Mouse (Mus musculus): ENCODE measurements around the gene Fancf.

Fancf gene

DNA sequence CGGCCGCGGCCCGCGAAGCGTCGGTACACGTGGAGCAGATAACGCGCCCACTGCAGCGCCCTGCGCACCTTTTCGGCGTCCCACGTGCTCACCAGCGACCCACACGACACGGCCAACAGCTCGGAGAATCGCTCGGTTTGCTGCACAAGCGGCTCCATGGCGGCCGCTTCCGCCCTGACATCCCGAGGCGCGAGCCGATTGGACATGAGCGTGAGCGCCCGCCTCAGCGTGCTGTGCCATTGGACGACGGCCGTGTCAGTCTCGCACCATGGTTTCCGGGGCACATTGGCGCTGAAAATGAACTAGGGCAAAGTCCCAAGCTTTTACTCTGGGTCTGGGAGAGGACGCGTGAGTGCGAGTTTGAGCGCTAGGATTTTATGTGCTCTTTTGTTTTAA is at the start of gene Fancf:
Gene Fancf, minus strand, starts transcription at position 171 of the 396 bp plus-strand sequence.
- DNase-seq (ENCODE audit: low spot score) = peak; percentile 91

DNA sequence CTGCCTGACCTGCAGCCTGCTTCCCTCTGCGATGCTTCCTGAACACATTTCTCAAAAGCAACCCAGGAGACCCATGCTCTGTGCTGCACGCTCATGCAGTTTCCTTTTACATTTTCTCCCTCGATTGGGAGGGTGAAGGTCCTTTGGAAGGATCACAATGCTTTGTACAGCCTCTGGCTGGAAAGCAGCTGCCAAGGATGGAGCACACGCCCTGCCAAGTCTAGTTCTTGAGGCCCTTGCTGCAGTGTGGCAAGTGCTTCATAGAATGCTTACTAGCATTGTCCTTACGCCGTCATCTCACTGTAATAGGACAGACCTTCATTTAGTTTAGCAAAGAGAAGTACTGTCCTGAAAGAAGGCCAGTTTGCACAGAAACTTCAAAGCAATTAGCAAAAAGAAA is 37.0 kb upstream of the Fancf start:
- no peak for DNase-seq (ENCODE audit: low spot score)

DNA sequence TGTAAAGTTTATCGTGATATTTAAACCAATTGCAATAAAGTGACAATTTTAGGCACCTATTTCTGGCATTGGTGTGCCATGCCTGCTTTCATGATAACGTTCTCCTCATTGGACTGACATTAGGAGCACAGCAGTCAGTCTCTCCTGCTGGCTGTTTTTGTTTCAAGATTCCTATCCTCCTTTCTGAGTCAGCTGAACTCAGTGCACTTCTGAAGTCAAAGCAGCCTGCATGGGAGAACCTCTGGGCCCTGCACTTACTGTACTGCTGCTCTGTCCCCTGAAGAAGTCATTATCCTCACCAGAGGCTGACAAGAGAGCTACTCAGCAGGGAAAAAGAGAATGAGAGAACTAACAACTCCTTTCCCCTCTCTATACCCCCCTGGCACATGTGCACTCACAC is 32.9 kb upstream of the Fancf start:
- no peak for DNase-seq (ENCODE audit: low spot score)

DNA sequence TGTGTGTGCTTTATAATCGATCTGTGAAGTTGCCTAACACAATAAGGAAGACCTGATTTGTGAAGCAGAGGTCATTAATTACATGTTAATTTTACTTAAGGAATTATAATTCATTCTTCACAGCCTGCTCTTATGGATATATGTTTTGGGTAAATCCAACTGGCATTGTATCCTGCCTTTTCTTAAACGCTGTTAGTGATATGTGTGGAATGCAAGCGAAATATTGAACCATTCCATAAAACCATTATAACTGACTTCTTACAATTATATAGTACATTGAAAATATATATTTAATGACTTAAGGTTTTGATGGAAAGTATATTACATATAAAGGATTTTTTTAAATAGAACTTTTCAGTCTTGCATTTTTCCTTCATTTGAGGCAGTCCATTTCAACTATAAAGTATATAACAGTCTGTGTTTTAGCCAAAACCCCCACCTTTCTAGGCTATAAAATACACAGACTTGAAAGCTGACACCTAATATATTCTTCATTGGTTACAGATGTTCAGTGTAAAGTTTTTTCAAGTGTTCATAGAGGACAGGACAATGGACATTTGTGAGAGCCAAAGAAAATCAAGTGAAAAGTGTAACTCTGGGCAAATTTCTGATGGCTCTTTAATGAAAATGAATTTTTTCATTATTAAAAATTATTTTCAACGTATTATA is 32.2 kb upstream of the Fancf start:
- DNase-seq (ENCODE audit: low spot score) = no peak

DNA sequence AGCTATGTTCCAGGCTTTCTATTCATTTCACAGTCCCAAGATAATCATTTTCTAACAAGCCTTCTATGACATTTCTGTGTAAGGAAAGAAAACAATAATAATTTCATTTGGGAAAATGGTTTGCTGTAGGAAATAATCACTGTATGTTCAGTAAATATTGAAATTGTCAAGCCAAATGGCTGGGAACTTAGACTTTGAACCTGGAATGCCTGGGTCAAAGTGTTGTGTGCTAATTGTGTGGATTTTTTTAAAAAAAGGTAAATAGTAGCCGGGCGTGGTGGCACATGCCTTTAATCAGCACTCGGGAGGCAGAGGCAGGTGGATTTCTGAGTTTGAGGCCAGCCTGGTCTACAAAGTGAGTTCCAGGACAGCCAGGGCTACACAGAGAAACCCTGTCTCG is 30.9 kb upstream of the Fancf start:
- DNase-seq (ENCODE audit: low spot score) = no peak

DNA sequence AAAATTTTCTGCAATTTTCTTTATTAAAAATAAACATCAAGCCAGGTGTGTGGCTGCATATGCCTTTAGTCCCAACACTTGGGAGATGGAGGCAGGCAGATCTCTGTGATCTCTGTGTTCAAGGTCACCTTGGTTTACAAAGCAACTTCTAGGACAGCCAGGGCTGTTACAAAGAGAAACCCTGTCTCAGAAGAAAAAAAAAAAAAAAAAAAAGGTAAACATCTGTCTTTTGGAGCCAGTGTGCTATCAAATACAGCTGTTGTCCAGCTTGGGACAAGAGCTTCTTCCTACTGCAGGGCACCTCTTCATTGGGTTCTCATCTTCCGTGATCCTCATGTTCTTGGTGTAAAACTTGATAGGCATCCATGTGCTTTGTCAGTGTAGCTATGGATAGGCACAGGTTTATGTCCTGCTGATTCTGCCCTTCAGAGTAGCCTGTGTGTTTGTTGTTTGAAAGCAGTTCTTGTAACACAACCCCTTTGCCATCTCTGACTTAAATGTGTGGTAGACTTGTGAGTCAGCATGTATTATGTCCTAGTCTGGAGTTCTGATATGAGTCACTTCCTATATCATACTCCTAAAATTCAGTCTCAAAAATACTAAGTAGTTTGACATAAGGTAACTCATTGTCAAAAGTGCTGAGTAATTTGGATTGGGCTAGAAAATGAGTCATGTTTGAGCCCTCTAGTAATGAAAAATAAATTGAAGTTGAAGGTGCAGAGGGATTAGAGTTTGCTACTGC is 30.3 kb upstream of the Fancf start:
- DNase-seq (ENCODE audit: low spot score) = no peak

DNA sequence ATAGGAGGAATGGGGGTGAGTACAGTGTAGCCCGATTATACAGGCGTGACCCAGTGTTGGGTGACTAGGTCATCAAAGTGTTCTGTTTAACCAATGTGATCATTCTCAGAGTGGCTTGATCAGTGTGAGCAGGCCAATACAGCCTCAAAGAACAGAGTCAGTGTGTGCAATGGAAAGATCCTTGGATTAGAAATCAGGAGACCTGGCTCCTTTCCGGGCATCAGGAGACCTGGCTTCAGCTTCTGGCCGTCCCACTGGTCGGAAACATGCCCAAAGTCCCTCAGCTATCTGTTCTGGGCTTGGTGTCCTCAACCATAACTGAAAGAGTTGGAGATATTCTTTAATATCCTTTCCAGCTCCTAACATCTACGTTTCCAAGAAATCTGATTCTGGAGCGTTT is 27.5 kb upstream of the Fancf start:
- no peak for DNase-seq (ENCODE audit: low spot score)

DNA sequence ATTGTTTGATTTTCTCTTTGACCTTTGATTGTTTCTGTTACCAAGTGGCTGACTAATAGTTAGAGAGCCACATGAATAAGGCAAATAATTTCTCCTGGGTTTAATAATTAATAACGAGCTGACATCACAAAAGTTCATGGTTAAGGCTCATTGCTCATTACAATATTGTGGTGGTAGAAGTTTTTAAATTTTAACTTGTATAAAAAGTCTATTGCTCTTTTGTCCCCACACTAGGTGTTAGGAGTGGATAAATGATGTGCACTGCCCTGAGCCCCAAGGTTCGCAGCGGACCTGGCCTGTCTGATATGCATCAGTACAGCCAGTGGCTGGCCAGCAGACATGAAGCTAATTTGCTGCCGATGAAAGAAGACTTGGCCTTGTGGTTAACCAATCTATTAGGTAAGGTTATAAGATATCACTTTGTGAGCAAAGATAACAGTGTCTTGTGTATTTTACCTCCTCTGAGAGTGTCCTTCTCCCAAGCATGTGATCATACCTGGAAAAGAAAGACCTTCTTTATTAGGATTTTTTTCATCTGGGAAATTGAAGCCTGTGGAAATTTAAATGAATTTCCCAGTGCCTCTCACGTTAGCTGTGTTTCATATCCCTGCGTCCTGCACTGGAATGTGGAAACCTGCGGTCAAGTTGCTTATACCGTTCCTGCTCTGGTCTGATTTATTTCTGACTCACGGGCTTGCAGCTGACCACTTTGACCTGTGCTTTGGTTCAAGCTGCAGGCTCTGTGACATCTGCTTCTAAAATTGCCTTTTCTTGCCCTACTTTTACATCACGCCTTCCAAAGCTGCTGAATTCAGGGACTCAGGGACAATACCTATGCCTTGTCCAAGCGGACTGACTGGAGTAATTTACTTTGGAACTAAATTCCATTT is 25.9 kb upstream of the Fancf start:
- DNase-seq (ENCODE audit: low spot score) = no peak

DNA sequence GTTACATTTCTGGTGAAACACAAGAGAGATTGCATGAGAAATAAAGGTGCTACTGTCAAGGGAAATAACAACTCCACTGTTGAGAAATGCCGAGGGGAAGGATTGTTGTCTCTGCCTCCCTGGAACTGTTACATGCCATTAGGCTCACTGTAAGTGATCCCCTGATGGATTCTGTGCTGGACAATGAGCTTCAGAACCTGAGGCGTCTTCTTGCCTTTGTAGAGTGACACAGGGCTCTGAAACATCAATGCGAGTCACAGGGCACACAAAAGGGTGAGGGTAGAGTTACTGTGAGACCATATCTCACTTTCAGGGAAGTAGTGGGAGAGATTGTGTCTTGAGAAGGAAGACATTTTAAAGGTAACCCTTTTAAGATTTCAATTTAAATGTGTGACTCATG is 23.3 kb upstream of the Fancf start:
- no peak for DNase-seq (ENCODE audit: low spot score)

DNA sequence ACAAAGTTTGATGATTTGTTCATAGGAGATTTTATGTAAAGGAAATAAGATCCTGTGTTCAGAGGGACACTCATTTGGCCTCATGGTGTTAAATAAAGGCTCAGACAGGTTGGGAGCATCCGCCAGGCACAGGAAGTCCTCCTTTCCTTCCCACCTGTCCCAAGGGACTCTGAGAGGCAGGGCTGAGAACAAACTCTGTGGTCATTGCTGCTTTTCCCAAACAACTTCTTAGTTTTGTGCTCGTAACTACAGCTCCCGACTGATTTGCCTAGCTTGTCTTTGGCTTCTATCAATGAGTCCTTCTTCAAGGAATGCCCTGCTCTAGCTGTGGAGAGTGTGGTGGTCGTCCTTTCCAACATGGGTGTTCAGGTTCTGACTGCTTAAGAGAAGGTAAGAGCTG is 18.1 kb upstream of the Fancf start:
- DNase-seq (ENCODE audit: low spot score) = no peak

DNA sequence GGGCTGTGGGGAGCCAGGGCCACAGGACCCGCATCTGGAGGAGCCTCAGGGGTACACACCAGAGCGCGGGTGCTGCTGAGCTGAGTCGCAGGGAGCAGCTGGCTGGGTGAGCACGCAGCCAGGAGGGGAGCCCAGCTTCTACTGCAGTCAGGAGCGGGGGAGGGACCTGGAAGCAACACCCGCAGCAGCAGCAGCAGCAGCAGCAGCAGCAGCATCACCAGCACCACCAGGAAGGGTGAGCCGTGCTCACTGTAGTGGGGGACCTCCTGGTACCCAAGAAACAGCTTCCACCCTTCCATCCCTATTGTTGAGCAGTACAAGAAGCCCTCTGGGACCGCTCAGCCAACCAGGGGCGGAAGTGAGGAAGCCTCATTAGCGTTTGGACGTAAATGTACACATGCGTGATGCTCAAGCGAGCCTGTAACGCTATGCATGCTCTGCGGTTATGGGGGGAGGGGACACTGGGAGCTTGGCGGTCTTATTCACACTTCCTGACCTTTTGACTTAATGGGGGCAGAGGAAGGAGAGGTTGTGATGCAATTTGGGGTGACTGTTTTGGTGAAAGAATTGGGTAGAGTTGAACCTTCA is 17.2 kb upstream of the Fancf start:
- peak; percentile 5 for DNase-seq (ENCODE audit: low spot score)

DNA sequence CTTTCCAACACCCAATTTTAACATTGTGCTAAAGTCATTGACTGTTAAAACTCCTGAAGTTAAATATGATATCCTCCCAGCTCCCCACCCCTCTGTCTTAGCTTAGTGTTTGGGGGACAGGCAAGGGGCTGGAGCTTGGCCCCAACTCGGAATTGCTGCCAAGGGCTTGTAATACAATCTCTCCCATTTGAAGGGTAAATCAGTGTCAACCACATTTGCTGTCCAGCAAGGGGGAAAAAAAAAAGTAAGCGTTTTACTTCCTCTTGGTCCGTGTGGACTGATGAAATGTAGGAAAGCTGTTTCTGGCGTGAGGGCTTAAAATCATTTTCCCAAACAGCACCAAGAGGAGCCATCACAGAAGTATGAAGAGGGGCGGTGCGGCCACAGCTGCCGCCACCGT is 16.7 kb upstream of the Fancf start:
- no peak for DNase-seq (ENCODE audit: low spot score)

DNA sequence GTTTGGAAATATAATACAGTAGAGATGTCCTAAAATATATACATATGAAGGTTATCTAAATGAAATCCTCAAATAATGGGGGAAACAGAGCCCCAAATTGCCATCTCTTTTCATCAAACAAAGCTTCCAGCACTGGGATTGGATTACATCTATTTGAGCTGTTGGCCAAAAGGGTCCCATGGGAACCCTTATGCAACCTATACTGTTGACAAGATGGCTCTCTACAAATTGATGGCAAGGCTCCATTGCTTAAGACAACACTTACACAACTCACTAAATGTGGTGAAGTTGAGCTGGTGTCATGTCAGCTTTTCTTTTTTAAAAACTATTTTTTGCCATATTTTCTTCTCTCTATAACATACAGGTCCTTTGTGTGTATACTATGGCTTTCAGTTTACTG is 14.2 kb upstream of the Fancf start:
- no peak for DNase-seq (ENCODE audit: low spot score)

DNA sequence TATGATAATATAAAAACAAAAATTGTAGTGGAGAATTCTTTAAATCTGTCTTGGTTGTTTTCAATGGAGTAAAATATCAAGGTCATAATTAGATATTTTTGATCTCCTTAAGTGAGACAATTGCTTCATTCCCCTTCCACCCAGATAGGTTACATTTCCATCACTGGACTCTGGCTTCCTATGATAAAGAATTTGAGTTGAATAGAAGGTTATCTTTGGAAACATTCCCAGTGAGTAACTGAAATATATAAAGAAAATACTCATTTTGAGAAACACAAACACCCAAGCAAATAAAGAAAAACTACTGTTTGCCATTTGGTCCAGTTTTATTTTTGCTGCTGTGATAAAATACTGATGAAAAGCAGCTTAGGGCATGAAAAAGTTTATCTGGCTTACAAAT is 10.5 kb upstream of the Fancf start:
- no peak for DNase-seq (ENCODE audit: low spot score)

DNA sequence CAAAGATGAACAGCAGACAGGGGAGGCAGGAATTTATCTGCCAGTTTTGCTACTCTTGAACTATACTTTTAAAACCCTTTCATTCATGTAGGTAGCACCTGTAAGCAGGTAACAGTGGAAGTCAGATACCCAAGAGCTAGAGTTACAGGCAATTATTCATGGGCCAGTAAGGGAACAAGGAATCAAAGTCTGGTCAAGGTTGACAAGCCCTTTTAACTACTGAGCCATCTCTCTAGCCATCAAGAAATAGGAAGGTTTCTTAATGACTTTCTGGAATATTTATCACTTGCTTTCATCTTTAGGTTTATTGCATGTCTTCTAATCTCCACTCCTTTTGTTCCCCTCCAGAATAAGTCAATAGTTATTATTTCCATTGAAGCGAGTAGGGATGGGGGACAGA is 10.0 kb upstream of the Fancf start:
- no peak for DNase-seq (ENCODE audit: low spot score)

DNA sequence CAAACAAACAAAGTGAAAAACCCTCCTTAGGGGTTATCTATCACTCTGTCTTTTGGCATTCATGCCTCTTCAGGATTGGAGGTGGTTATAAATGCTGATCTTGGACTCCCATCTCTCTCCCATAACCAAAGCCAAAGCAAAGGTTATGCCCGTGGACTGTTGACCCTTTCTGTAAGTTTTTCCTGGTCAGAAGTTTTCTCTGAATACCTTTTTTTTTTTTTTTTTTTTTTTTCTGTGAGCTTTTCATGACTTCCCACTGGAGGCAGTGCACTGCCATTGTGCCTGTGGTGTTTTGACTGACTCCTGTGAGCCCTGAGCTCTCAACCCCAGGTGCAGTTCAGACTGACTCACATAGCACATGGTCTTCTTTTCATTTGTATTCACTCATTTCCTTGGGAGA is 5.9 kb upstream of the Fancf start:
- no peak for DNase-seq (ENCODE audit: low spot score)

DNA sequence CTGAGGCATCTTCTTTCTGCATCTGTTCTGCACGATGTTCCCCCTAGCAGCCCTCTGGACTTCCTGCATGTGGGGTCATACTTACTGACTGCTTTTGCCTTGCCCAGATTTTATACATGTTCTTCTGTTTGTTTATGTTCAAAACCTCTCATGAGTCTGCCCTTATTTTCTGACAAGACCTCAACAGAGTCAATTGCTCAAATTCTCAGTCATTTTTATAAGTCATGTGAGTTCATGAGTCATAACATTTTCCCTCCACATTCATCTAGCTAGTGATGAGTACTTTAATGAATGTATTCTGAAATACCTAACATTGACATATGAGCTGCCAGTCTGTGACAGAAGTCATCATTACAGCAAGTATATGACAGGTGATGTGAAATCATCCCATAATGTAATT is 3.3 kb upstream of the Fancf start:
- DNase-seq (ENCODE audit: low spot score) = no peak

DNA sequence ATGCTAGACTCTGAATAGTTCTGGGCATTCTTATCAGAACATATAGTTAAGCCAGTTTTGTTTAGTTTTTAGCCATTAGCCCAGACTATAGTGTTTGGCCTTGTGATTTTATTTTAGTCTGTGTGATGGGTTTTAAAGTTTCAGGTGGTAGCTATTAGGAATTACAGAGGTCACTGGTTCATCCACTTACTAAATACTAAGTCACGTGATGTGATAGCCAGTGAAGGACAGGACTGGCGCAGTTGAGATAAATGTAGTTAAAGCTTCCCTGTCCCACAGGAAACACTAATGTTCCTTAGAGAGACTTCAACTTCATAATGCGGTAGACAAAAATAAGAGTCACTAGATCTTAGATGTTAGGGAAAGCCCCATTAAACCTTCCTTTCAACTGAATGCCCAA is 775 bp upstream of the Fancf start:
- DNase-seq (ENCODE audit: low spot score) = no peak

DNA sequence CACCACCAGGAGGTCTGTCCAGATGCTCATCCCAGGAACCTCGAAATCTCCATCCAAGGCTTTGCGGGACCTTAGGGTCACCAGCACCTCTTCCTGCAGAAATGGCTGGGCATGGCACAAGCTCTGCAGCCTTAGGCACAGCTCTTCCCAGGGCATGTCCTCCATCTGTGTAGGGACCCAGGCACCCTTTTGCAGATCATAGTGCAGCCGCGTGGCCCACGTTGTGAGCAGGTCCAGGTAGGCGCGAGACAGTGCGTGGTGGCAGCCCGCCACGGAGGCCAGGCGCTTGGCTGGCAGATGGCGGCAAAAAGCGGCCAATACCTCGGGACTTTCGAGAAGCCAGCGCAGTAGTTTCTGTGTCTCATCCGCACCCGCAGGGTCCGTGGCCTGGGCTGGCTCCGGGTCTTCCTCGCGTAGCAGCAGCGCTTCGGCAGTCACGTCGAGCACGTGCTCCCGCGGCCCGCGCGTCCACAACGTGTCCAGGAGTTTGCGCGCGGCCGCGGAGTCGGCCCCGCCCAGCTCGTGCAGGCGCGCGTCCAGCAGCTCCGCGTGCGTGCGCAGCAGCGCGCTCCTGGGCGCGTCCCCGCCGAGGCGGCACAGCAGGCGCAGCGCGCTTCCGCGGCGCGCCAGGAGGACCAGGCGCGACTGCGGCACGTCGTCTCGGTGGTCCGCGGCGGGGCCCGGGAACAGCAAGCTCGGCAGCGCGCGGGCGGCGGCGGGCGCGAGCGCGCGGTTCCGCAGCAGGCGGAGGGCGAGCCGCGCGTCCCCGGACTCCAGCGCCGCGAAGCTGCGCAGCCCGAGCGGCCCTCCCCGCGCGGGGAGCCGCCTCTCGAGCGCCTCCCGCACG is 594 bp downstream of the Fancf start, which contains the start of gene Gas2:
Gene Gas2, plus strand, starts transcription at position 766 of the 847 bp plus-strand sequence.
- peak; percentile 77 for DNase-seq (ENCODE audit: low spot score)

DNA sequence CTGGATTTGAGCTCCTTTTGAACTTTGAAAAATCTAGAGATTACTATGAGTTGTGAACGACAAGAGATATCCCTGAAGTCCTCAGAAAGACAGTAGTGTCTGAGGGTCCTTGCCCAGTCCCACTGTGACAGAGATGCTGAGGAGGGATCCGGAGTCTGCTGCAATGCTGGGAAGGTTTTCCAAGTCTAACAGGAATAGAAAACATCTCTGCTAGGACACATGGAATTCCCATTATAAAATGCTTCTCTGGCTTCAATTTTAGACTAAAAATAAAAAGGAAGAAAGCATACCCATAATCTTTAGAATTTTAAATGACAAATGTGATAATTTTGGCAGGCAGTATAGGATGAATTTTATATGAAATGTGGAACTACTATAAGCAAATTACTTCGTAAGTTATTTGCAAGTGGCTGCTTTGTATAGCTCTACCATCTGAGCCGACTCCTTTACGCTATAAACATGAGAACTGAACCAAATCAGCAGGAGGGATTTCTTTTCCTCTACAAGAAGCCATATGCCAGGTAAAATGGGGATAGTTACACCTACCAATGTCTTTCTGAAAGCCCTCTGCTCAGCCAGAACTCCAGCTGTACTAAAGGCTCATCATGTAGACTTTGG is 10.1 kb downstream of the Fancf start:
- DNase-seq (ENCODE audit: low spot score) = no peak

DNA sequence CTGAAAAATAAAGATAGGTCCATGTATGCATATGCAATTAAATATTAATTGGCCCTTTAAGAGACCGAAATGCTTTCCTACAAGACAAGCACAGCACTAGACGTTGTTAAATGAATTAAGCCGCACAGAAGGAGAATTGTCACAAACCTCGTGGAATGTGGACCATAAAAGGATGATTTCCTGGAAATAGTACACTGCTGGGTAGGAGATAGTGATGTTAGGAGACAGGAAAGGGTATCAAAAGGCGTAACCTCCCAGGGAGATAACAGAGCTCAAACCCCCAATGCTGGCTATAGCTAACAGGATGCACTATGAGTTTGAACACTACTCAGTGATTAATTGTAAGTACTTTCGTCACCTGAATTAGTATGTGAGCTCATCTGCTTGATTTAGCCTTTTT is 11.2 kb downstream of the Fancf start:
- DNase-seq (ENCODE audit: low spot score) = no peak
